Mouse (Mus musculus) midbrain, embryonic 12.5 days (tissue): ENCODE measurements around the gene Cdh15. TPM values are rescaled to one million over a fixed set of nuclear protein-coding genes. Genes with fewer than 3 reads are reported as not detected.

Experiments used
- ATAC-seq: fragments of 200-750 bp; cut with Nextera tagmentation; 2 replicates; pipeline ENCODE4 v1.8.0; 2017; ENCODE audit warnings: low read depth, moderate TSS enrichment, moderate library complexity; ENCODE audit not compliant: low FRiP score
- H3K27ac ChIP-seq: fragments of 300-500 bp; sonication (generic); replicated peaks from 2 replicates; pipeline ENCODE4 v1.5.1; 2016; ENCODE audit warnings: mild to moderate bottlenecking
- H3K27me3 ChIP-seq: fragments of 300-500 bp; sonication (generic); 2 replicates; pipeline ENCODE4 v1.6.1; 2016; ENCODE audit warnings: mild to moderate bottlenecking
- H3K36me3 ChIP-seq: fragments of 300-500 bp; sonication (generic); 2 replicates; pipeline ENCODE4 v1.6.1; 2016
- H3K4me1 ChIP-seq: fragments of 300-500 bp; sonication (generic); 2 replicates; pipeline ENCODE4 v1.6.1; 2016
- H3K4me2 ChIP-seq: fragments of 300-500 bp; sonication (generic); replicated peaks from 2 replicates; pipeline ENCODE4 v1.6.1; 2016; ENCODE audit warnings: mild to moderate bottlenecking, moderate library complexity
- H3K4me3 ChIP-seq: fragments of 300-500 bp; sonication (generic); 2 replicates; pipeline ENCODE4 v1.5.1; 2016; ENCODE audit warnings: mild to moderate bottlenecking
- H3K9ac ChIP-seq: fragments of 300-500 bp; sonication (generic); replicated peaks from 2 replicates; pipeline ENCODE4 v1.6.1; 2016; ENCODE audit warnings: mild to moderate bottlenecking, moderate library complexity
- H3K9me3 ChIP-seq: fragments of 300-500 bp; sonication (generic); 2 replicates; pipeline ENCODE4 v1.6.1; 2016; ENCODE audit warnings: mild to moderate bottlenecking
- WGBS: fragments of 180-500 bp; shearing (Covaris S2); methylation state at CpG from one replicate; pipeline ENCODE4 v1.1.7; 2016; 5-methylcytosine and 5-hydroxymethylcytosine counted together
- polyA plus RNA-seq: library from polyadenylated mRNA; unstranded; fragments of >200 nt; fragmentation: Nextera tagmentation; extraction: Ambion mirVana; gene quantifications from 2 replicates; pipeline ENCODE4 v1.2.1, GENCODE M21; 2016

The Cdh15 gene
- polyA plus RNA-seq = 0.43 and 0.76 TPM in 2 replicates

- Histone ChIP-seq H3K4me3 (0 out of 2 replicates have a peak within 1 kb of the TSS, but pooled peaks have one; percentile 3), H3K36me3 (no peaks in the 10 kb centered on the region), H3K27ac (no peak within 1 kb of the TSS), H3K9me3 (no peaks in the 10 kb centered on the region), H3K4me1 (peaks cover 7% of the 10 kb centered on the region), H3K9ac (no peak within 1 kb of the TSS), H3K4me2 (peak within 1 kb of the TSS; percentile 32), H3K27me3 (peaks cover 26% of the 10 kb centered on the region; the same call in 1 of the 2 replicates)
- WGBS = 15% methylated on average over 17 of the region's 18 CpGs
- ATAC-seq = peak; percentile 62
These were observed at the start of gene Cdh15 for GRCm38 (mm10) chr8:122847829-122848561. TSS of gene Cdh15 (plus strand) at chr8:122847966.

GRCm38 (mm10) chr8:122803906-122804761 lies 43.6 kb upstream of the Cdh15 start:
- ATAC-seq = peak; percentile 88
- H3K4me2 ChIP-seq = peak overlapping the region; percentile 25
- no peaks in the 10 kb centered on the region for H3K36me3 ChIP-seq
- H3K4me1 ChIP-seq = peaks cover 57% of the 10 kb centered on the region
- H3K27ac ChIP-seq = peak overlapping the region; percentile 91
- 8% methylated on average over 15 of the region's 15 CpGs for WGBS
- no peak overlapping the region for H3K9ac ChIP-seq
- H3K9me3 ChIP-seq = no peaks in the 10 kb centered on the region
- no peaks in the 10 kb centered on the region for H3K27me3 ChIP-seq
- H3K4me3 ChIP-seq = no peak overlapping the region

GRCm38 (mm10) chr8:122805349-122805748 lies 42.4 kb upstream of the Cdh15 start:
- Histone ChIP-seq H3K9ac (no peak overlapping the region), H3K27me3 (no peaks in the 10 kb centered on the region), H3K4me2 (no peak overlapping the region), H3K4me3 (no peak overlapping the region), H3K4me1 (peaks cover 57% of the 10 kb centered on the region), H3K27ac (peak overlapping the region; percentile 91), H3K36me3 (no peaks in the 10 kb centered on the region), H3K9me3 (no peaks in the 10 kb centered on the region)
- ATAC-seq = 0 out of 2 replicates have a peak, but pooled peaks have one; percentile 10
- 31% methylated on average over 3 of the region's 3 CpGs for WGBS

- H3K4me2 ChIP-seq = no peak overlapping the region
- peak overlapping the region; percentile 78 for H3K27ac ChIP-seq
- no peaks in the 10 kb centered on the region for H3K27me3 ChIP-seq
- 60% methylated on average over 7 of the region's 7 CpGs for WGBS
- H3K4me3 ChIP-seq = no peak overlapping the region
- no peak for ATAC-seq
- no peak overlapping the region for H3K9ac ChIP-seq
- peaks cover 57% of the 10 kb centered on the region for H3K4me1 ChIP-seq
- H3K9me3 ChIP-seq = no peaks in the 10 kb centered on the region
- H3K36me3 ChIP-seq = no peaks in the 10 kb centered on the region; the same call in 1 of the 2 replicates
These were observed 40.7 kb upstream of the Cdh15 start for GRCm38 (mm10) chr8:122806956-122807538.

GRCm38 (mm10) chr8:122807907-122808306 lies 39.9 kb upstream of the Cdh15 start:
- 91% methylated on average over 4 of the region's 4 CpGs for WGBS
- H3K9ac ChIP-seq = no peak overlapping the region
- no peak for ATAC-seq
- H3K27me3 ChIP-seq = no peaks in the 10 kb centered on the region
- no peak overlapping the region for H3K4me3 ChIP-seq
- no peaks in the 10 kb centered on the region; the same call in 1 of the 2 replicates for H3K36me3 ChIP-seq
- peaks cover 58% of the 10 kb centered on the region for H3K4me1 ChIP-seq
- H3K4me2 ChIP-seq = no peak overlapping the region
- no peaks in the 10 kb centered on the region for H3K9me3 ChIP-seq
- H3K27ac ChIP-seq = peak overlapping the region; percentile 78; the same call in 1 of the 2 replicates

GRCm38 (mm10) chr8:122810376-122810775 lies 37.4 kb upstream of the Cdh15 start:
- no peak overlapping the region for H3K9ac ChIP-seq
- H3K4me3 ChIP-seq = no peak overlapping the region
- H3K9me3 ChIP-seq = no peaks in the 10 kb centered on the region
- no peak overlapping the region for H3K4me2 ChIP-seq
- peaks cover 4% of the 10 kb centered on the region; the same call in 1 of the 2 replicates for H3K36me3 ChIP-seq
- no peaks in the 10 kb centered on the region for H3K27me3 ChIP-seq
- peak overlapping the region; percentile 52 for H3K27ac ChIP-seq
- no peak for ATAC-seq
- WGBS = 83% methylated on average over 8 of the region's 8 CpGs
- H3K4me1 ChIP-seq = peaks cover 49% of the 10 kb centered on the region

DNA sequence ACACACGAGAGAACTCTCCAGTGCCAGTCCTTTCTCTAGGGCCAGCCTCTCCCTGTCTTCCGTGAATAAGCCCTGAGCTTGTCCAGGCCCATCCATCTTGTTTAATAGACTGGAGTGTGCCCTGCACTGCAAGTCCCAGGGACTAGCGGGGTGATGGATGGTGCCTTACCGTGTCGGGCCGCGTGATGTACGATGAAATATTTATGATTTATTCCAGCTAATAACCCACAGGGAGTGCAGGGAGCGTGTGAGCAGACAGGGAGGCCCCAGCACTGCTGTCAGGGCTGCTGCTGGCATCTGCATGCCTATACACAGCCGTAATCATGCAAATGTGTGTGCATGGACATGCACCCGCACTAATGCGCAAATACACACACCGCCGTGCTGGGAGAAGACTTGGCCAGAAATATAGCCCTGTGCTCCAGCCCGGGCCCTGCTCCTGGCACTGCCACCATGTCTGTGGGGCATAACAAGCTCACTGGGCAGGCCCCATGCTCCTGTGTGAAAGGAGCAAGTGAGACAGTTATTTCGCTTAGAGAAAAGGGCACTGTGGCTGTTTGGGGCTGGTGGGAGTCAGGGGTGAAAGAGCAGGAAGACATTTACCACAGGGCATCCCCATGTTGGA lies 35.8 kb upstream of the Cdh15 start:
- ATAC-seq = 0 out of 2 replicates have a peak, but pooled peaks have one; percentile 27
- H3K9ac ChIP-seq = no peak overlapping the region
- H3K27ac ChIP-seq = peak overlapping the region; percentile 42
- H3K4me1 ChIP-seq = peaks cover 33% of the 10 kb centered on the region
- 86% methylated on average over 16 of the region's 16 CpGs for WGBS
- no peak overlapping the region for H3K4me3 ChIP-seq
- H3K27me3 ChIP-seq = no peaks in the 10 kb centered on the region
- H3K4me2 ChIP-seq = no peak overlapping the region
- no peaks in the 10 kb centered on the region for H3K9me3 ChIP-seq
- H3K36me3 ChIP-seq = peaks cover 4% of the 10 kb centered on the region; the same call in 1 of the 2 replicates

GRCm38 (mm10) chr8:122812610-122813250 lies 35.0 kb upstream of the Cdh15 start:
- Histone ChIP-seq H3K4me1 (peaks cover 32% of the 10 kb centered on the region), H3K36me3 (peaks cover 4% of the 10 kb centered on the region; the same call in 1 of the 2 replicates), H3K9ac (no peak overlapping the region), H3K4me2 (no peak overlapping the region), H3K4me3 (no peak overlapping the region), H3K27me3 (no peaks in the 10 kb centered on the region), H3K27ac (peak overlapping the region; percentile 42; the same call in 1 of the 2 replicates), H3K9me3 (no peaks in the 10 kb centered on the region)
- WGBS = 84% methylated on average over 14 of the region's 14 CpGs
- ATAC-seq = no peak

- 0 out of 2 replicates have a peak overlapping the region, but pooled peaks have one; percentile 36 for H3K27ac ChIP-seq
- no peak overlapping the region for H3K4me3 ChIP-seq
- no peak overlapping the region for H3K9ac ChIP-seq
- H3K9me3 ChIP-seq = no peaks in the 10 kb centered on the region
- no peak overlapping the region for H3K4me2 ChIP-seq
- peaks cover 4% of the 10 kb centered on the region; the same call in 1 of the 2 replicates for H3K36me3 ChIP-seq
- H3K4me1 ChIP-seq = peaks cover 30% of the 10 kb centered on the region
- no peak for ATAC-seq
- 6% methylated on average over 7 of the region's 7 CpGs for WGBS
- no peaks in the 10 kb centered on the region for H3K27me3 ChIP-seq
These were observed 33.2 kb upstream of the Cdh15 start for GRCm38 (mm10) chr8:122814608-122815007.

- Histone ChIP-seq H3K9ac (no peak overlapping the region), H3K27me3 (no peaks in the 10 kb centered on the region), H3K4me3 (no peak overlapping the region), H3K27ac (no peak overlapping the region), H3K36me3 (0 out of 2 replicates have a peak, but pooled peaks cover 4% of the 10 kb centered on the region), H3K4me2 (no peak overlapping the region), H3K4me1 (peaks cover 30% of the 10 kb centered on the region), H3K9me3 (no peaks in the 10 kb centered on the region)
- ATAC-seq = no peak
- WGBS = 91% methylated on average over 6 of the region's 6 CpGs
These were observed 30.8 kb upstream of the Cdh15 start for GRCm38 (mm10) chr8:122816965-122817364.
